Mouse (Mus musculus): Measurements from ENCODE around the gene Igf2bp3. TPM values are rescaled to one million over a fixed set of nuclear protein-coding genes. Genes with fewer than 3 reads are reported as not detected.

The Igf2bp3 gene
- polyA plus RNA-seq, 1 experiment = 31.1 TPM

DNA sequence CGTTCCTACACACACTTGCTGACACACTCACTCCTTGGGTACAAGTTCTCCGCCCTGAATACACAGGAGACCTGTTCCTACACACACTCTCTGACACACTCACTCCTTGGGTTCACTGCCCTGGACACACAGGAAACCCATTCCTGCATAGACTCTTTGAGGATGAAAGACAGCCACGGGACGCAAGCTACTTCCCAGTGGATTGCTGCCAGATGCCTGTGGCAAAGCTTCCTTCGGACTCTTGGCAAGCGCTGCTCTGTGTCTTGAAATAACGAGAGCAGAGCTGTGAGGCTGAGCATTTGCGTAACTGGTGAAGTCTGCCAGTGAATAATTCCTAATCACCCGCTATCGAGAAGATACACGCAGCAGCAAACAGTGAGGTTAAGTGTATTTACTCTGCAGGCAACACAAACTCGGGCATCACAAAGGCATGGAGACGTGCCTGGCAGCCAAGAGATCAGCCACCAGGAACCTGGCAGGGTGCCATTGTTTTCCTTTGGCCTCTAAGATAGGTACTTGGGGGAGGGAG, 117.8 kb downstream of the Igf2bp3 start:
- Histone ChIP-seq H3K27ac (ENCODE audit: insufficient read depth, low read length) (peak overlapping the region; percentile 89), H3K4me3 (ENCODE audit: insufficient read depth, low read length) (no peak overlapping the region), H3K4me1 (ENCODE audit: control insufficient read depth, insufficient read depth, low read length) (peaks cover 10% of the 10 kb centered on the region)
- no peak for TF ChIP-seq CTCF (IDR thresholded peaks at IDR 0.05; ENCODE audit: borderline replicate concordance, insufficient read depth, low read length)
- TF ChIP-seq POLR2A (IDR thresholded peaks at IDR 0.05; ENCODE audit: low read depth, low read length) = no peak

DNA sequence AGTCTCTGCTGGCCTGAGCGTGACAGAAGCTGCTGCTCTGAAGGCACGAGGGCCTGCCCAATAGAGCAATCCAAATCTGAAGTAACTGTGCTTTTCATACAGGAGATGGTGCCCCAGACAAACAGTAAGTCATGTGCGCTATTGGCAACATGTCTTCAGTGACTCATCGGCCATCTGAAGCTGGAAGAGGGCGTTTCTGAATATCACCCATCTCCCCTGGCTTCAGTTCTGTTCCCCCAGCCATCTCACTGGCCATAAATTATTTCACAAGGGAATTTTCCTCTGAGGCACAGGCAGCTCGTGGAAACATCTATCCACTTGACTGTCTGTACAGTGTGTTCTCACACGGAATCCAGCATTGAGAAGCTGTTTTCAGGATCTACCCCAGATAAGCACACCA, 118.3 kb downstream of the Igf2bp3 start:
- H3K4me3 ChIP-seq (ENCODE audit: insufficient read depth, low read length) = no peak overlapping the region
- H3K27ac ChIP-seq (ENCODE audit: insufficient read depth, low read length) = peak overlapping the region; percentile 89
- H3K4me1 ChIP-seq (ENCODE audit: control insufficient read depth, insufficient read depth, low read length) = peaks cover 10% of the 10 kb centered on the region
- no peak for TF ChIP-seq CTCF (IDR thresholded peaks at IDR 0.05; ENCODE audit: borderline replicate concordance, insufficient read depth, low read length)
- no peak for TF ChIP-seq POLR2A (IDR thresholded peaks at IDR 0.05; ENCODE audit: low read depth, low read length)

DNA sequence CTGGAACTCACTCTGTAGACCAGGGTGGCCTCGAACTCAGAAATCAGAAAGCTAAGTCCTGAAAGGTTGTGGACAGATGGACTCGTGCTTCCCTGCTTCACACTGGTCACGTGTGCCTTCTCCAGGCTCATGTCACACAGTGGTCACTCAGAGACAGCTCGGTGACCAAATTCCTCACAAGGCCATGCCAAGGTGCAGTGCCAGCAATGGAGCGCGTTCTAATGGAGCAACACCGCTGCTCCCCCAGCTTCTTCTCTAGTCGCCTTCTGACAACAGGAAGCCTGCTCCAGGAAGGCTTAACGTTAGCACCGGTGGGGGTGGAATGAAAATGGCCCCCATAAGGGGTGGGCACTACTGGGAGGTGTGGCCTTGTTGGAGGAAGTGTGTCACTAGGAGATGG, 119.8 kb downstream of the Igf2bp3 start:
- Histone ChIP-seq H3K4me1 (ENCODE audit: control insufficient read depth, insufficient read depth, low read length) (peaks cover 10% of the 10 kb centered on the region), H3K4me3 (ENCODE audit: insufficient read depth, low read length) (no peak overlapping the region), H3K27ac (ENCODE audit: insufficient read depth, low read length) (no peak overlapping the region)
- TF ChIP-seq CTCF (IDR thresholded peaks at IDR 0.05; ENCODE audit: borderline replicate concordance, insufficient read depth, low read length) (no peak), POLR2A (IDR thresholded peaks at IDR 0.05; ENCODE audit: low read depth, low read length) (no peak)

DNA sequence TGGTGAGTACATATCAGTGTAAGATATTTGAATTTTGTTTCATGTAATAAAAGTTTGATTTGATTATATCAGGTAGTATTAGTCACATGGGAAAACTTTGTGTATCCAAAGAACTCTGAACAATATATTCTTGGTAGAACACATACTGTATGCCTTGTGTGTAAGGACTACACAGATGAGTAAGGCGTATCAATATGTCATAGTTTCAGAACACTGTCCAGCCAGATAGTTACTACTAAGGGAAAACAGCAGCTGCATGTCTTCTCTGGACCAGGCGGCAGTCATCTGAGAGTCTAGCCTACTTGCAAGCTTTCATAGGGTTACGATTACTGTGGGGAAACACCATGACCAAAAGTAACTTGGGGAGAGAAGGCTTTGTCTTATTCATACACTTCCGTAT, 131.7 kb downstream of the Igf2bp3 start:
- H3K4me1 ChIP-seq (ENCODE audit: control insufficient read depth, insufficient read depth, low read length) = no peaks in the 10 kb centered on the region; the same call in 1 of the 2 replicates
- TF ChIP-seq CTCF (IDR thresholded peaks at IDR 0.05; ENCODE audit: borderline replicate concordance, insufficient read depth, low read length) (no peak), POLR2A (IDR thresholded peaks at IDR 0.05; ENCODE audit: low read depth, low read length) (no peak)
- no peak overlapping the region for H3K4me3 ChIP-seq (ENCODE audit: insufficient read depth, low read length)
- H3K27ac ChIP-seq (ENCODE audit: insufficient read depth, low read length) = no peak overlapping the region

DNA sequence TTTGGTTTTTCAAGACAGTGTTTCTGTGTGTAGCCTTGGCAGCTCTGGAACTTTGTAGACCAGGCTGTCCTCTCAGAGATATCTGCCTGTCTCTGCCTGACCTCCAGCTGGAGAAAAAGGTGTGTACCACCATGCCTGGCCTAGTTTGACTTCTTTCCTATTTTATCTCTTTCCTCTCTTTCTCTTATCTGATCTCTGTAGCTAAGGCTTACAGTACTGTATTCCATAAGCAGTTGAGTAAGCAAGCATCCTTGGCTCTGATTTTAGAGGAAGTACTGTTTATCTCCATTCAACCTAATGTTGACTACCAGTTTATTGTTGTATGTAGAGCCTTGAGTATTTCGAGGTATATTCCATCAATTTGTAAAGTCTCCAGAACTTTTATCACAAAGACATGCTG, 135.4 kb downstream of the Igf2bp3 start:
- TF ChIP-seq CTCF (IDR thresholded peaks at IDR 0.05; ENCODE audit: borderline replicate concordance, insufficient read depth, low read length) (no peak), POLR2A (IDR thresholded peaks at IDR 0.05; ENCODE audit: low read depth, low read length) (no peak)
- Histone ChIP-seq H3K4me3 (ENCODE audit: insufficient read depth, low read length) (no peak overlapping the region), H3K4me1 (ENCODE audit: control insufficient read depth, insufficient read depth, low read length) (peaks cover 5% of the 10 kb centered on the region), H3K27ac (ENCODE audit: insufficient read depth, low read length) (no peak overlapping the region)

DNA sequence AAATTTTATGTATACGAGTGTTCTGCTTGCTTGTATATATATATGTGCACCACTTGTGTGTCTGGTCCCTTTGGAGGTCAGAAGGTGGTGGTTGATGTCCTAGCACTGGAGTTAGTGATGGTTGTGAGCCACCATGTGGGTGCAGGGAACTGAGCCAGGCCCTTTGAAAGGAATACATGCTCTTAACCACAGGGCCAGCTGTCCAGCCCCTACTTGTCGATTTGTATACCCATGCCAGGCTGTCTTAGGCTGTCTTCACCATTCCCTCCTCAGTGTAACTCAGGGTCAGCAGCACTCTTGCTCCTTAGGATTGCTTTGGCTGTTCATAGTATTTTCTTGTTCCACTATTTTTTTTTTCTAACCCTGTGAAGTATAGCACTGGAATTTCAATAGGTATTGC, 136.9 kb downstream of the Igf2bp3 start:
- Histone ChIP-seq H3K4me3 (ENCODE audit: insufficient read depth, low read length) (no peak overlapping the region), H3K4me1 (ENCODE audit: control insufficient read depth, insufficient read depth, low read length) (peaks cover 5% of the 10 kb centered on the region), H3K27ac (ENCODE audit: insufficient read depth, low read length) (no peak overlapping the region)
- no peak for TF ChIP-seq CTCF (IDR thresholded peaks at IDR 0.05; ENCODE audit: borderline replicate concordance, insufficient read depth, low read length)
- TF ChIP-seq POLR2A (IDR thresholded peaks at IDR 0.05; ENCODE audit: low read depth, low read length) = no peak

DNA sequence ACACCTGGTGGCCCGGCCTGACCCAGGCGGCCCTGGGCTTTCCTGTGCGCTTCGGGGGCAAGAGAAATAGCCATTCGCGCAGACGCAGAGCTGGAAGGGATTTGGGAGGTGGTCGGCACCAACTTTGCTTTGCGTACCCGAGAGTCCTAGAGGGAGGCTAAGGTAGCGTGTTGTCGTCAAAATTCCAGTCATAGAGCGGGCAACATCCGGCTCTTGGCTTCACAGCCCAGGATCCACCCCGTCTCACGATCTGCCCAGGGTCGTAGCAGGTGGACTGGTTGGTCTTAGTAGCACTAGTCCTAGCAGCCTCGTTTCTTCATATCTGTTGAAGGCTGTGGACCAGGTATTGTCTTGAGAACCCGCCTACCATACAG, 140.7 kb downstream of the Igf2bp3 start:
- Histone ChIP-seq H3K27ac (ENCODE audit: insufficient read depth, low read length) (no peak overlapping the region), H3K4me3 (ENCODE audit: insufficient read depth, low read length) (peak overlapping the region; percentile 87)
- TF ChIP-seq POLR2A (IDR thresholded peaks at IDR 0.05; ENCODE audit: low read depth, low read length) (no peak), CTCF (IDR thresholded peaks at IDR 0.05; ENCODE audit: borderline replicate concordance, insufficient read depth, low read length) (no peak)

DNA sequence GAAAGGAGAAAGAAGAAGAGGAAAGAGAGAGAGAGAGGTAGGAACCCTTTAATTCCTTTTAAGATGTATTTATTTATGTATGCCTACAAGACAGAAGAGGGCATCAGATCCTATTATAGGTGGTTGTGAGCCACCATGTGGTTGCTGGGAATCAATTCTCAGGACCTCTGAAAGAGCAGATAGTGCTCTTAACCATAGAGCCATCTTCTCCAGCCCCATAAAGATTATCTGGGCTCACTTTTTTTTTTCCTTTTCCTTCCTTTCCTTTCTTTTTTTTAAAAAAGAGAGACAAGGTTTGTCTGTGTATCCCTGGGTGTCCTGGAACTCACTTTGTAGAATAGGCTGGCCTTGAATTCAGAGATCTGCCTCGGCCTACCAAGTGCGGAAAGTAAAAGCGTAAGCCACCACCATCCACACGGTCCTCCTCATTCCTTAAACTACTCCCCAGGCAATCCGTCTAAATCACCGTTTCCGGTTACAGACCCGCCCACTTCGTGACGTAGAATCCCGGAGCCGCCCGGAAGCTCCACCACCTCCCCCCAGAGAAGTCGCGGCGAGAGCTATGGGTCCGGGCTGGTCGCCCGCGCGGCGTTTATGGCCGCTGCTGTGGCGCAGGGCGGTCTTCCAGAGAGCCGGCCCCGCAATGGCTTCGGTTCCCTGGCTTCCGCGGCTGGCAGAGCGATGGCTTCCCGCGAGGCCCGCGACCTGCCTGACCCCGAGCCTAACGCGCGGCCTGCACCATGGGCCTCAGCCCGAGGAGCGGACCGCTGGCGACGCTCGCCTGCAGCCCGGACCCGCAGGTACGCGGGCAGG, 141.2 kb downstream of the Igf2bp3 start, which contains the start of gene Malsu1:
Gene Malsu1 (plus strand): TSS at position 492 of the 813 bp plus-strand sequence.
- peaks cover 5% of the 10 kb centered on the region for H3K4me1 ChIP-seq (ENCODE audit: control insufficient read depth, insufficient read depth, low read length)
- H3K4me3 ChIP-seq (ENCODE audit: insufficient read depth, low read length) = peak within 1 kb of the TSS; percentile 87
- TF ChIP-seq POLR2A (IDR thresholded peaks at IDR 0.05; ENCODE audit: low read depth, low read length) (peak; percentile 98), CTCF (IDR thresholded peaks at IDR 0.05; ENCODE audit: borderline replicate concordance, insufficient read depth, low read length) (no peak)
- H3K27ac ChIP-seq (ENCODE audit: insufficient read depth, low read length) = peak within 1 kb of the TSS; percentile 54

More for the DNA sequence above, 140.7 kb downstream of the Igf2bp3 start:
- peaks cover 5% of the 10 kb centered on the region for H3K4me1 ChIP-seq (ENCODE audit: control insufficient read depth, insufficient read depth, low read length)

DNA sequence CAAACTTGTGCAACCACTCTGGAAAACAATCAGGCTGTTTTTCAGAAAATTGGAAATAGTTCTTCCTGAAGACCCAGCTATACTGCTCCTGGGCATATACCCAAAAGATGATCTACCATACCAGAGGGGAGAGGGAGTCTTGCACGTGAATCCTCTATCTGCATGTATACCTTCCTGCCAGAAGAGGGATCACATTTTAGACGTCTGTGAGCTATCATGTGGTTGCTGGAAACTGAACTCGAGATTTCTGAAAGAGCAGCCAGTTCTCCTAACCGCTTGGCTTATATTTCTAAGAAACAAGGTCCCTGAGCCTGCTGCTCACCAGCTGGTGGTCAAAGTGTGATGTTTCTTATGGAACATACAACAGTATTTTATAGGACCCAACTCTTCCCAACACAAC, 146.4 kb downstream of the Igf2bp3 start:
- no peak overlapping the region for H3K4me3 ChIP-seq (ENCODE audit: insufficient read depth, low read length)
- H3K4me1 ChIP-seq (ENCODE audit: control insufficient read depth, insufficient read depth, low read length) = no peaks in the 10 kb centered on the region
- no peak overlapping the region for H3K27ac ChIP-seq (ENCODE audit: insufficient read depth, low read length)
- TF ChIP-seq CTCF (IDR thresholded peaks at IDR 0.05; ENCODE audit: borderline replicate concordance, insufficient read depth, low read length) (no peak), POLR2A (IDR thresholded peaks at IDR 0.05; ENCODE audit: low read depth, low read length) (no peak)

Data from embryonic fibroblast, embryonic 13.5 days (primary cell).